Mouse (Mus musculus) brain, embryonic 14.5 days (tissue): ENCODE data around the gene Dctn3.

ENCODE experiments used
- CTCF ChIP-seq: fragments of 200-500 bp; IDR thresholded peaks from 2 replicates; pipeline ENCODE4 v1.5.1; 2012; ENCODE audit warnings: inconsistent platforms, mild to moderate bottlenecking, moderate library complexity, borderline replicate concordance; ENCODE audit not compliant: insufficient read depth, insufficient read length; ENCODE audit errors: extremely low read depth
- POLR2A ChIP-seq: fragments of 200-500 bp; IDR thresholded peaks from 2 replicates; pipeline ENCODE4 v1.6.1; 2012; ENCODE audit warnings: mild to moderate bottlenecking, inconsistent platforms, borderline replicate concordance; ENCODE audit not compliant: poor library complexity, insufficient read depth, insufficient read length, severe bottlenecking; ENCODE audit errors: extremely low read depth

DNA sequence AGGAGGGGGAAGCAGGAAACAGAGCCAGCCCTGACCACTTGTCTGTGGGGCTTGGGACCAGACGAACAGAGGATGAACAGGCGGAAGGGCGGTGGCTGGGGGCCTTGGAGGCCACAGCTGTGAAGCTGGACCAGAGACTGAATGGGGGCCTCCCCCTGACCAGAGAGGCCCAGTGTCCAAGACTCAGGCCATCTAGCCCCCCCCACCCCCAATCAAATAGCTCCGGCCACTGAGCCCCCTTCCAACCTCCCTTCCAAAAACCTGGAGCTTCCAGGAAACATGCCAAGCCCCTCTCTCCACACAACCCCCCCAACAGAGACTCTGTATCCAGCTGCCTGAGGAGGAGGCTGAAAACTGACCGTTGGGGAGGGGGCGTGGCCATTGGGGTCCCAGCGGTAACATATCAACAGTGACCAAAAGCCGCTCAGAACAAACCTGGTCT, 50.4 kb downstream of the Dctn3 start:
- no peak for TF ChIP-seq CTCF
- no peak for TF ChIP-seq POLR2A
